Mouse (Mus musculus) brain, embryonic 14.5 days (tissue): ENCODE data around the gene Scel.

ENCODE experiments used
- CTCF ChIP-seq: fragments of 200-500 bp; IDR thresholded peaks from 2 replicates; pipeline ENCODE4 v1.5.1; 2012; ENCODE audit warnings: inconsistent platforms, mild to moderate bottlenecking, moderate library complexity, borderline replicate concordance; ENCODE audit not compliant: insufficient read depth, insufficient read length; ENCODE audit errors: extremely low read depth
- POLR2A ChIP-seq: fragments of 200-500 bp; IDR thresholded peaks from 2 replicates; pipeline ENCODE4 v1.6.1; 2012; ENCODE audit warnings: mild to moderate bottlenecking, inconsistent platforms, borderline replicate concordance; ENCODE audit not compliant: poor library complexity, insufficient read depth, insufficient read length, severe bottlenecking; ENCODE audit errors: extremely low read depth

- TF ChIP-seq CTCF: no peak
- TF ChIP-seq POLR2A: no peak
These were observed 100.6 kb downstream of the Scel start for GRCm38 (mm10) chr14:103613573-103614271.
